Mouse (Mus musculus): ENCODE measurements around the gene Jph3. TPM values are rescaled to one million over a fixed set of nuclear protein-coding genes. Genes with fewer than 3 reads are reported as not detected.

Jph3 gene
- polyA plus RNA-seq, 1 experiment from 2014 or later = 8.9 TPM

DNA sequence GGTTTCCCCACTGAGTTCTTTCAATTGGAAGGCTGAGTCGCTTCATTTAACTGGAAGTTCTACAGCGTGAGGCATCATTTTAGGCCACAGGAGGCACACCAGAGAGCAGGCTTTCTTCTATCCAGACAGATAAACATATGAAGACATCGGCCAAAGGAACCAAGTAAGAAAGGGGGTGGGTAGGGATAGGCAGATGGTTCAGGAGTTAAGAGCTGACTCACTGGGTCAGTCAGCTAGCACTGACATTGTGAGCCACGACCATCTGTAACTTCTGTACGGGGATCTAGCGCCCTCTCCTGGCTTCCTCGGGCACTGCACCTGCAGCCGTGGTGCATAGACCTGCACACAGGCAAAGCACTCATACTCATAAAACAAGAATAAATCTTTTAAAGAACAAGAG is 111.8 kb downstream of the Jph3 start:
- Histone ChIP-seq H3K9me3 (ENCODE audit: control insufficient read depth, low read length) (no peaks in the 10 kb centered on the region), H3K4me3 (ENCODE audit: low read depth, low read length) (no peak overlapping the region), H3K4me2 (ENCODE audit: low read depth, low read length, severe bottlenecking) (no peak overlapping the region), H3K36me3 (ENCODE audit: control insufficient read depth, insufficient read depth, low read length) (peaks cover 2% of the 10 kb centered on the region; the same call in 1 of the 2 replicates), H3K9ac (ENCODE audit: low read length) (no peak overlapping the region), H3K27me3 (ENCODE audit: control insufficient read depth, insufficient read depth, low read length) (no peaks in the 10 kb centered on the region), H3K4me1 (replicated peaks; ENCODE audit: control insufficient read depth, insufficient read depth, low read length) (no peaks in the 10 kb centered on the region), H3K27ac (ENCODE audit: low read depth, low read length) (no peak overlapping the region)
- DNase-seq (ENCODE audit: low spot score) (peak; percentile 80), ATAC-seq (replicated peaks; ENCODE audit: low FRiP score) (no peak)
- WGBS = 50% methylated on average over 8 of the region's 8 CpGs

DNA sequence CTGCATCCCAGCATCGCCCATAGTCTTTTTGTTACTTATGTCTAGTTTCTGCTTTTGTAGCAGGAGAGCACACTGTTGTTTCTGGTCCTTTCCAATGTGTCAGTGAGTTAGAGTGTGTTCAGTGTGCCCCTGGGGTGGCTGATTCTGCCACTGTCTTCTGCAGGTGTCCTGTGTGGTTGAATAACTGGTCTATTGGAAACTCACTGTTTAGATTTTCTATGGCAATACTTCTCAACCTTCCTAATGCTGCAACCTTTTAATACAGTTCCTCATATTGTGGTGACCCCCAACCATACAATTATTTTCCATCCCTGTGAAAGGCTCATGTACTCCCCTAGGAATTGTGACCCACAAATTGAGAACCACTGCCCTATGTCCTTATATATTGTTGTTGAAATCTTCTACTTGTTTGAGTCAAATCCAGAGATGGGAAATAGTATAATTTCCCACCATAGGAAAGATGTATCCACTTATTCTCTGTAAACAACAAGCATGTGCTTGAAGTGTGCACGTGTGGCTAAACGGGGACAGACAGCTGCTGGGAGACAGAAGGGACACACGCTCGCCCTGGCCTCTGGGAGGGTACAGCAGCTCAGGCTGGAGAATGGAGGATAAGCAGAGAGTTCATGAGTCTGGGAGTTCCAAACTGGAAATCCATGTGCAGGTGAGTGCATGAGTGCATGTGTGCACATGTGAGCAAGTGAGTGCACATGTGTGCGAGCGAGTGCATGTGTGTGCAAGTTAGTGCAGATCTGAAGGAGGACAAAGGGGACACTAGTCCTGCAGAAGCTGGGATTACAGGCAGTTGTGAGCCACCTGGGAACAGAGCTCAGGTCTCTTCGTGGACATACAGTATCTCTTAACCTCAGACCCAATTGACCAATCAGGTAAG is 112.9 kb downstream of the Jph3 start:
- DNase-seq (ENCODE audit: low spot score) (no peak), ATAC-seq (replicated peaks; ENCODE audit: low FRiP score) (no peak)
- H3K9ac ChIP-seq (ENCODE audit: low read length) = no peak overlapping the region
- H3K27ac ChIP-seq (ENCODE audit: low read depth, low read length) = no peak overlapping the region
- H3K9me3 ChIP-seq (ENCODE audit: control insufficient read depth, low read length) = no peaks in the 10 kb centered on the region
- H3K27me3 ChIP-seq (ENCODE audit: control insufficient read depth, insufficient read depth, low read length) = no peaks in the 10 kb centered on the region
- no peak overlapping the region for H3K4me2 ChIP-seq (ENCODE audit: low read depth, low read length, severe bottlenecking)
- no peak overlapping the region for H3K4me3 ChIP-seq (ENCODE audit: low read depth, low read length)
- WGBS = 92% methylated on average over 8 of the region's 8 CpGs
- H3K36me3 ChIP-seq (ENCODE audit: control insufficient read depth, insufficient read depth, low read length) = peaks cover 2% of the 10 kb centered on the region; the same call in 1 of the 2 replicates
- no peaks in the 10 kb centered on the region for H3K4me1 ChIP-seq (replicated peaks; ENCODE audit: control insufficient read depth, insufficient read depth, low read length)

DNA sequence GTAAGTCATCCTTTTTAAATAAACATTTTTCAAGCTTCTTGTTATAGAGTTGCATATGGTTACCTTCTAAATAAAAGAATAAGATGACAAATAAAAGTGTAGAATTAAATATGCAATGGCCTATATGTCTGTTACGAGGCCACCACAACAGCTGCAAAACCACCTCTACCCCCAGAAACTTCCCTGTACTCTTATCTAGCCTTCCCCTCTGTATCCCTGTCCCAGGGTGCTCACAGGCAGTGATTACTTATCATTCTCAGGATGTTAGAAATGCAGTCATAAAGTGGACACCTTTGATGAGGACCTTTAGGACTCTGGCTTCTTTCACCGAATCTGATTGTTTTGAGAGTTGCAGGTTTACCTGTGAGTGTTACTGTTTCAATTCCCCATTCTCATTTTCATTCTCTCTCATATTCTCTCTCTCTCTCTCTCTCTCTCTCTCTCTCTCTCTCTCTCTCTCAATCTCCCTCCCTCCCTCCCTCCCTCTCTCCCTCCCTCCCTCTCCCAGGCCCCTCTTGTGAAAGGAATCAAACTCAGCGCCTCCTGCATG is 113.8 kb downstream of the Jph3 start:
- Histone ChIP-seq H3K36me3 (ENCODE audit: control insufficient read depth, insufficient read depth, low read length) (peaks cover 2% of the 10 kb centered on the region; the same call in 1 of the 2 replicates), H3K9ac (ENCODE audit: low read length) (no peak overlapping the region), H3K9me3 (ENCODE audit: control insufficient read depth, low read length) (no peaks in the 10 kb centered on the region), H3K4me2 (ENCODE audit: low read depth, low read length, severe bottlenecking) (no peak overlapping the region), H3K27me3 (ENCODE audit: control insufficient read depth, insufficient read depth, low read length) (no peaks in the 10 kb centered on the region), H3K4me3 (ENCODE audit: low read depth, low read length) (no peak overlapping the region), H3K4me1 (replicated peaks; ENCODE audit: control insufficient read depth, insufficient read depth, low read length) (no peaks in the 10 kb centered on the region), H3K27ac (ENCODE audit: low read depth, low read length) (no peak overlapping the region)
- WGBS = 88% methylated on average over 3 of the region's 3 CpGs
- DNase-seq (ENCODE audit: low spot score) (no peak), ATAC-seq (replicated peaks; ENCODE audit: low FRiP score) (no peak)

Other genes with a start within 250 kb of the Jph3 start
- not detected in 2 replicates for gene 1700018B08Rik, start 185.3 kb upstream of the Jph3 start, polyA plus RNA-seq (2014; fragmentation: Nextera tagmentation; extraction: Ambion mirVana)
- 17.2 and 19.6 TPM in 2 replicates for gene Fbxo31, start 150.8 kb upstream of the Jph3 start, polyA plus RNA-seq (2014; fragmentation: Nextera tagmentation; extraction: Ambion mirVana)
- gene Map1lc3b, start 139.3 kb upstream of the Jph3 start, polyA plus RNA-seq (2014; fragmentation: Nextera tagmentation; extraction: Ambion mirVana) = 213 and 217 TPM in 2 replicates
- 27.1 and 27.4 TPM in 2 replicates for gene Zcchc14, start 76.7 kb upstream of the Jph3 start, polyA plus RNA-seq (2014; fragmentation: Nextera tagmentation; extraction: Ambion mirVana)
- gene Klhdc4, start 99.9 kb downstream of the Jph3 start, polyA plus RNA-seq (2014; fragmentation: Nextera tagmentation; extraction: Ambion mirVana) = 55.4 and 59.8 TPM in 2 replicates
- gene Slc7a5, start 178.1 kb downstream of the Jph3 start, polyA plus RNA-seq (2014; fragmentation: Nextera tagmentation; extraction: Ambion mirVana) = 37.1 and 43.0 TPM in 2 replicates
- gene Car5a, start 215.3 kb downstream of the Jph3 start, polyA plus RNA-seq (2014; fragmentation: Nextera tagmentation; extraction: Ambion mirVana) = not detected in 2 replicates
- 53.1 and 60.9 TPM in 2 replicates for gene Banp, start 220.1 kb downstream of the Jph3 start, polyA plus RNA-seq (2014; fragmentation: Nextera tagmentation; extraction: Ambion mirVana)

Data from forebrain, embryonic 11.5 days (tissue).